9 mouse cellular contexts compared by ENCODE assay signal in the genomic region with DNA sequence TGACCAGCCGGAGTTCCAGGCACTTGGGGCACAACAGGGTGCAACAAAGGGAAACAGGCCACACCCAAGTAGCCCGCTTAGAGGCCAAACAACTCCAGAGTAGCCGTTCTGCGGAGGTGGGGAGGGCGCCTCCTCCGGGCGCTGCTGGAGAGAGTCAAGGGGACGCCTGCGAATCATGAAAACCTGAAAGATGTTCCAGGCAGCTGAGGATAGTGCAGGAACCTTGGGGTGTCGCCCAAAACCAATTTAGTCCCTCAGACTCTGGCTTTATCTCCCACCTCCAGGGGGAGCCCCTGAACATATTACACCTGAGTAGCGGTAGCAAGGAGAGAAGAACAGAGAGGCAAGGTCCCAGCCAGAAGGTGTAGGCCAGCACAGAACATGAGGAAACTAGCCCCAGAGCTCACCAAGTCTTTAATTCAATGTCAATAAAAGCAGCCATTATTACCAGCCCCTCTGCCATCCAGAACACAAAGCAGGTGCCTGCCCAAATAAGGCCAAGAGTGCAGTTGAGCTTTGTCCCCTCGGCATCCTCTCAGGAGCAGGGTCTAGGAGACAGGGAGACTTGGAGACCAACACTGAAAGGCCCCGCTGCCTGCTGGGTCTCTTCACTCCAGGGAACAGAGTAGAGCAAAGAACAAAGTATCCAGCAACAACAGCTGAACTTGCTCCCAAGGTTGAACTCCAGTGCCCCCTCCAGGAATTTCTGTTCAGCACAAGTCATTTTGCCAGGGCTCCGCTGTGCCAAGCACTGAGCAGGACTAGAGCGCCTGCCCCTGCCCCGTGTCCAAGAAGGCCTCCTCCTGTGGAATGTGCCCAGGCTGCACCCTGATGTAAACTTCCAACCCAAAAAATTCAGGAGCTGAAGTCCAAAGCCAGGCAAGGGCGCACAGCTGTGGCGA. TPM values are rescaled to one million over a fixed set of nuclear protein-coding genes. Genes with fewer than 3 reads are reported as not detected.
A peak's percentile ranks its signal among the peaks of the same experiment; 100 is the strongest.
DNase-seq lines count a peak whose midpoint lies in the region; ATAC-seq and TF ChIP-seq lines count a peak whose summit lies in the region.
"Had no signal": no experiment of that assay in that cellular context is flagged by ENCODE, and none has a peak within 500 bp of the region (broad histone marks: within the 10 kb centered on the region; RNA-seq: fewer than 3 reads in every experiment).

No protein-coding gene starts in this region.

- WGBS in intestine, embryonic 16.5 days, result 13% methylated on average over 18 of the region's 18 CpGs
- 13% methylated on average over 18 of the region's 18 CpGs for WGBS in limb, embryonic 15.5 days
- 25% methylated on average over 18 of the region's 18 CpGs for WGBS in thymus, adult 2 months

- TF ChIP-seq POLR2A in myocyte (IDR thresholded peaks at IDR 0.05; ENCODE audit: insufficient read length, low read depth), result no peak
- TF ChIP-seq POLR2A in thymus, adult 2 months (IDR thresholded peaks at IDR 0.05; ENCODE audit: control insufficient read depth, extremely low read depth, insufficient read depth, low read length, poor library complexity), result no peak

- no peaks in the 10 kb centered on the region for H3K36me3 ChIP-seq in intestine, embryonic 16.5 days (ENCODE audit: control insufficient read depth, insufficient read depth, low read length)
- H3K36me3 ChIP-seq in limb, embryonic 15.5 days, result no peaks in the 10 kb centered on the region
- no peaks in the 10 kb centered on the region for H3K36me3 ChIP-seq in myocyte (ENCODE audit: control insufficient read depth, insufficient read depth)
- no peaks in the 10 kb centered on the region for H3K36me3 ChIP-seq in thymus, adult 2 months (ENCODE audit: control insufficient read depth, insufficient read depth, low read length)
- H3K36me3 ChIP-seq: liver, embryonic 15.5 days had no signal

- H3K27ac ChIP-seq in intestine, embryonic 16.5 days (ENCODE audit: low read length), result no peak overlapping the region
- H3K27ac ChIP-seq in limb, embryonic 15.5 days, result no peak overlapping the region
- H3K27ac ChIP-seq in thymus, adult 2 months (ENCODE audit: control insufficient read depth, insufficient read depth, low read length), result no peak overlapping the region
- H3K27ac ChIP-seq: liver, embryonic 15.5 days had no signal

- peak overlapping the region; percentile 88 for H3ac ChIP-seq in myocyte (ENCODE audit: control insufficient read depth, insufficient read length)

- peak overlapping the region; percentile 7; the same call in 1 of the 2 replicates for H3K4me2 ChIP-seq in intestine, embryonic 16.5 days (ENCODE audit: low read depth, low read length)
- H3K4me2 ChIP-seq in limb, embryonic 15.5 days, result 0 out of 2 replicates have a peak overlapping the region, but pooled peaks have one; percentile 10
- H3K4me2 ChIP-seq in myocyte (ENCODE audit: low read depth), result peak overlapping the region; percentile 86

- no peak overlapping the region for H3K4me3 ChIP-seq in intestine, embryonic 16.5 days (ENCODE audit: low read length)
- no peak overlapping the region for H3K4me3 ChIP-seq in limb, embryonic 15.5 days
- peak overlapping the region; percentile 72 for H3K4me3 ChIP-seq in myocyte
- no peak overlapping the region for H3K4me3 ChIP-seq in thymus, adult 2 months (ENCODE audit: control insufficient read depth, insufficient read depth, low read length)

- ATAC-seq in intestine, embryonic 16.5 days, result peak; percentile 20; the same call in 1 of the 2 replicates
- ATAC-seq in limb, embryonic 15.5 days (ENCODE audit: insufficient number of reproducible peaks, low FRiP score, low TSS enrichment, low read depth), result no peak

- no peaks in the 10 kb centered on the region for H3K9me3 ChIP-seq in intestine, embryonic 16.5 days (ENCODE audit: control insufficient read depth, low read length)
- H3K9me3 ChIP-seq in limb, embryonic 15.5 days, result no peaks in the 10 kb centered on the region
- H3K9me3 ChIP-seq: liver, embryonic 15.5 days had no signal

- DNase-seq in right cerebral cortex, adult 18-20 months, result peak; percentile 60
- no peak for DNase-seq in right cerebral cortex, postnatal 25 days
- DNase-seq in cerebellum, adult 9-11 months, result peak; percentile 10
- peak; percentile 66 for DNase-seq in gastrocnemius, postnatal 10 days
- peak; percentile 77 for DNase-seq in thymus, adult 2 months

- H3K4me1 ChIP-seq in intestine, embryonic 16.5 days (ENCODE audit: control insufficient read depth, insufficient read depth, low read length), result peaks cover 25% of the 10 kb centered on the region
- H3K4me1 ChIP-seq in limb, embryonic 15.5 days, result peaks cover 47% of the 10 kb centered on the region
- H3K4me1 ChIP-seq in thymus, adult 2 months (replicated peaks; ENCODE audit: control insufficient read depth, insufficient read depth, low read length), result peaks cover 11% of the 10 kb centered on the region
- H3K4me1 ChIP-seq: liver, embryonic 15.5 days had no signal

- peaks cover 29% of the 10 kb centered on the region for H3K79me2 ChIP-seq in myocyte (ENCODE audit: control insufficient read depth, insufficient read depth)

- no peak overlapping the region for H3K9ac ChIP-seq in intestine, embryonic 16.5 days (ENCODE audit: low read depth, low read length)
- no peak overlapping the region for H3K9ac ChIP-seq in limb, embryonic 15.5 days
- H3K9ac ChIP-seq: liver, embryonic 15.5 days had no signal

- peak; percentile 46; the same call in 1 of the 2 replicates for TF ChIP-seq CTCF in thymus, adult 2 months (IDR thresholded peaks at IDR 0.05; ENCODE audit: borderline replicate concordance, control insufficient read depth, extremely low read depth, insufficient read depth, low read length, poor library complexity)

- H3K27me3 ChIP-seq in intestine, embryonic 16.5 days (replicated peaks; ENCODE audit: control insufficient read depth, insufficient read depth, low read length), result peaks cover 9% of the 10 kb centered on the region; the same call in 1 of the 2 replicates
- peaks cover 24% of the 10 kb centered on the region for H3K27me3 ChIP-seq in limb, embryonic 15.5 days
- H3K27me3 ChIP-seq in myocyte (ENCODE audit: control insufficient read depth, insufficient read depth, insufficient read length), result no peaks in the 10 kb centered on the region
- no peaks in the 10 kb centered on the region for H3K27me3 ChIP-seq in thymus, adult 2 months (ENCODE audit: control insufficient read depth, insufficient read depth, low read length)

TF ChIP-seq in myocyte, 11 proteins besides CTCF, POLR2A, EP300 and RAD21:
- peak in 2 of 3 experiments; percentile 3 to 17 for TF ChIP-seq MYOD1 (IDR thresholded peaks at IDR 0.05; ENCODE audit: control insufficient read depth in 1 of 3, insufficient read length in 2 of 3, low read depth in 2 of 3)
- no peak for TF ChIP-seq E2F4 (IDR thresholded peaks at IDR 0.05; ENCODE audit: insufficient read depth)
- no peak for TF ChIP-seq POLR2AphosphoS2 (IDR thresholded peaks at IDR 0.05; ENCODE audit: insufficient read length, low read depth)
- TF ChIP-seq MYOG (IDR thresholded peaks at IDR 0.05; ENCODE audit: control insufficient read depth in 1 of 3, insufficient read depth in 1 of 3, insufficient read length in 2 of 3, low read depth in 2 of 3), result peak in 2 of 3 experiments; percentile 46 to 58
- TF ChIP-seq TCF3 (IDR thresholded peaks at IDR 0.05; ENCODE audit: insufficient read length, low read depth), result no peak
- TF ChIP-seq SRF (IDR thresholded peaks at IDR 0.05; ENCODE audit: control insufficient read depth, insufficient read length, low read depth), result peak; percentile 8
TF ChIP-seq in myocyte: peak in this region for 3.

RNA-seq across cellular contexts. Expression of a gene that starts 0.8 kb away (rescaled TPM):
- 10 to 100 TPM; 15.6 to 16.0 TPM for total RNA-seq in gastrocnemius, postnatal 10 days (2021)
- 8.3 and 8.8 TPM in 2 replicates for polyA plus RNA-seq in intestine, embryonic 16.5 days (2015; fragmentation: Nextera tagmentation; extraction: Ambion mirVana)
- 25.4 and 26.6 TPM in 2 replicates for polyA plus RNA-seq in limb, embryonic 15.5 days (2015; fragmentation: Nextera tagmentation; extraction: Ambion mirVana)
- polyA plus RNA-seq in myocyte (2012; fragmentation: generic; extraction: Trizol), result 58.2 TPM
- 5.7 TPM in 2 replicates for polyA plus RNA-seq in thymus, adult 2 months (2012; rRNA removed)

Comparison
In these comparisons a context has a peak if more than half of its experiments do, and no peak if none do; other contexts are left out.
1. H3K4me2 ChIP-seq: peak in every context shown above with its lines; median percentile 86 in myocyte; 10 in limb, embryonic 15.5 days; 7 in intestine, embryonic 16.5 days.